Mouse (Mus musculus): Measurements from ENCODE around the gene Lhfpl4. TPM values are rescaled to one million over a fixed set of nuclear protein-coding genes. Genes with fewer than 3 reads are reported as not detected.

The Lhfpl4 gene
- total and polyA plus RNA-seq, 3 experiments, result 3.2 to 8.9 (median 7.1) TPM

DNA sequence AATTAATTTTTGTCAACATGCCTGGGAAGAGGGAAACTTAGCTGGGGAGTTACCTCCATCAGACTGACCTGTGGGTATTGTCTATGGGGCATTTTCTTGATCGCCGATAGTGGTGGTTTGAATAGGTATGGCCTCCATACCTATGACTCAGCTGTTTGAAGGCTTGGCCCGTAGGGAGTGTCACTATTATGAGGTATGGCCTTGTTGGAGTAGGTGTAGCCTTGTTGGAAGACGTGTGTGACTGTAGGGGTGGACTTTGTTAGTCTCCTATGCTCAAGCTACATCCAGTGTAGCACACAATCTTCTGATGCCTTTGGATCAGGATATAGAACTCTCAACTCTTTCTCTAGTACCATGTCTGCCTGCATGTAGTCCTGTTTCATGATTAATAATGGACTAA, 39.1 kb downstream of the Lhfpl4 start:
- H3K4me1 ChIP-seq (ENCODE audit: control insufficient read depth in 1 of 2, insufficient read depth in 2 of 2), result no peaks in the 10 kb centered on the region
- no peak for DNase-seq (ENCODE audit: extremely low read depth)
- in situ Hi-C loops (cut with MboI; ENCODE audit: low pct_ligation_motif_present, low pct_unique_long_range_greater_than_20kb, low sequenced_read_pairs) (no loop called here), dilution Hi-C loops (cut with MboI; ENCODE audit: extremely low pct_ligation_motif_present, extremely low pct_unique_long_range_greater_than_20kb, low sequenced_read_pairs) (no loop called here)
- H3K4me2 ChIP-seq (ENCODE audit: insufficient read depth, low read depth, poor library complexity, severe bottlenecking), result no peak overlapping the region
- H3K4me3 ChIP-seq (replicated peaks in 1 of 3; ENCODE audit: low read depth in 2 of 3, low read length in 2 of 3, poor library complexity in 1 of 3), result no peak overlapping the region
- no peaks in the 10 kb centered on the region for H3K27me3 ChIP-seq (replicated peaks)
- H3K27ac ChIP-seq (ENCODE audit: insufficient read depth, low read depth), result no peak overlapping the region
- no peaks in the 10 kb centered on the region for H3K9me3 ChIP-seq (replicated peaks; ENCODE audit: low read length)
- peaks cover 44 to 92% of the 10 kb centered on the region in 2 experiments for H3K36me3 ChIP-seq (replicated peaks in 1 of 2; ENCODE audit: control insufficient read depth in 1 of 2, insufficient read depth in 1 of 2, low read length in 1 of 2)
- H3K79me2 ChIP-seq (replicated peaks; ENCODE audit: control insufficient read depth, extremely low read depth, insufficient read depth, poor library complexity, severe bottlenecking), result no peaks in the 10 kb centered on the region
- TF ChIP-seq RCOR1 (conservative IDR thresholded peaks at IDR 0.05; ENCODE audit: low read depth, low read length) (no peak), MYC (IDR thresholded peaks at IDR 0.05; ENCODE audit: low read depth, low read length) (no peak), SMC3 (IDR thresholded peaks at IDR 0.05; ENCODE audit: low read depth, low read length) (no peak)
- no peak overlapping the region for H3K9ac ChIP-seq (ENCODE audit: insufficient read depth, low read depth)

GRCm38 (mm10) chr6:113154886-113155285, 40.3 kb downstream of the Lhfpl4 start:
- H3K79me2 ChIP-seq (replicated peaks; ENCODE audit: control insufficient read depth, extremely low read depth, insufficient read depth, poor library complexity, severe bottlenecking), result no peaks in the 10 kb centered on the region
- H3K27ac ChIP-seq (ENCODE audit: insufficient read depth, low read depth), result no peak overlapping the region
- H3K27me3 ChIP-seq (replicated peaks), result no peaks in the 10 kb centered on the region
- in situ Hi-C loops (cut with MboI; ENCODE audit: low pct_ligation_motif_present, low pct_unique_long_range_greater_than_20kb, low sequenced_read_pairs), result no loop called here
- no peak for TF ChIP-seq TCF12 (IDR thresholded peaks at IDR 0.05; ENCODE audit: low read depth, low read length)
- no peak for TF ChIP-seq MAX (IDR thresholded peaks at IDR 0.05; ENCODE audit: low read length)
- TF ChIP-seq RAD21 (IDR thresholded peaks at IDR 0.05; ENCODE audit: low read depth, low read length), result no peak
- TF ChIP-seq CHD2 (IDR thresholded peaks at IDR 0.05; ENCODE audit: low read length), result no peak
- no peak for TF ChIP-seq POLR2AphosphoS2 (IDR thresholded peaks at IDR 0.05; ENCODE audit: low read depth, low read length)
- no peak for TF ChIP-seq ZC3H11A (IDR thresholded peaks at IDR 0.05; ENCODE audit: low read depth, low read length)
- TF ChIP-seq ZMIZ1 (IDR thresholded peaks at IDR 0.05; ENCODE audit: low read depth, low read length), result no peak
- no peak for TF ChIP-seq UBTF (IDR thresholded peaks at IDR 0.05; ENCODE audit: low read depth, low read length)
- no peak for TF ChIP-seq TBP (conservative IDR thresholded peaks at IDR 0.05; ENCODE audit: low read depth, low read length)
- TF ChIP-seq USF1 (IDR thresholded peaks at IDR 0.05; ENCODE audit: low read depth, low read length), result no peak
- no peak for TF ChIP-seq MAFK (IDR thresholded peaks at IDR 0.05; ENCODE audit: insufficient replicate concordance, low read length)
- TF ChIP-seq NRF1 (IDR thresholded peaks at IDR 0.05; ENCODE audit: low read depth, low read length), result no peak
- no peak for TF ChIP-seq ETS1 (conservative IDR thresholded peaks at IDR 0.05; ENCODE audit: low read depth, low read length)
- TF ChIP-seq CHD1 (IDR thresholded peaks at IDR 0.05; ENCODE audit: low read depth, low read length), result no peak
- no peak for TF ChIP-seq MYC (IDR thresholded peaks at IDR 0.05; ENCODE audit: low read depth, low read length)
- no peak for TF ChIP-seq E2F4 (IDR thresholded peaks at IDR 0.05; ENCODE audit: insufficient replicate concordance, low read depth, low read length)
- no peak for TF ChIP-seq USF2 (conservative IDR thresholded peaks at IDR 0.05; ENCODE audit: low read depth, low read length)
- no peak for TF ChIP-seq CTCF (conservative IDR thresholded peaks at IDR 0.05 in 1 of 2, IDR thresholded peaks at IDR 0.05 in 1 of 2; ENCODE audit: low read depth in 2 of 2, low read length in 2 of 2)
- no peak overlapping the region for H3K9ac ChIP-seq (ENCODE audit: insufficient read depth, low read depth)
- H3K4me1 ChIP-seq (ENCODE audit: control insufficient read depth in 1 of 2, insufficient read depth in 2 of 2), result no peaks in the 10 kb centered on the region
- H3K36me3 ChIP-seq (replicated peaks in 1 of 2; ENCODE audit: control insufficient read depth in 1 of 2, insufficient read depth in 1 of 2, low read length in 1 of 2), result peaks cover 52 to 94% of the 10 kb centered on the region in 2 experiments
- no peak overlapping the region for H3K4me3 ChIP-seq (replicated peaks in 1 of 3; ENCODE audit: low read depth in 2 of 3, low read length in 2 of 3, poor library complexity in 1 of 3)
- dilution Hi-C loops (cut with MboI; ENCODE audit: extremely low pct_ligation_motif_present, extremely low pct_unique_long_range_greater_than_20kb, low sequenced_read_pairs), result no loop called here
- DNase-seq (ENCODE audit: extremely low read depth), result no peak
- H3K9me3 ChIP-seq (replicated peaks; ENCODE audit: low read length), result no peaks in the 10 kb centered on the region
- H3K4me2 ChIP-seq (ENCODE audit: insufficient read depth, low read depth, poor library complexity, severe bottlenecking), result no peak overlapping the region

Measured in CH12.LX (cell line).